Mouse (Mus musculus): Measurements from ENCODE around the gene Atp6v1d.

DNA sequence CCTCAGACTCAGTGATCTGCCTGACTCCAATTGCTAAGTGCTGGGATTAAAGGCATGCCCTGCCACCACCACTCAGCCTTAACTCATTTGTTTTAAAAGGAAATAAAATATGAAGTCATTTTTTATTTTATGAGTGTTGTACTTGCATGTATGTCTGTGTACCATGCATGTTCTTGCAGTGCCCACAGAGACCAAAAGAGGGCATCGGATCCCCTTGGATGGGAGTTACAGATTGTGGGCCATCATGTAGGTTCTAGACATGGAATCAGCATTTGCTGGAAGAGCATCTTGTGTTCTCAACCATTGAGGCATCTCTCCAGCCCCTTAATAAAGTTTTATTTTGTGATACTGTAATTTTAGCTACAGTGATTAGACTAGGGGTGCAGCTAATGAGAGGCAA is 4.0 kb upstream of the Atp6v1d start:
- TF ChIP-seq CTCF (IDR thresholded peaks at IDR 0.05; ENCODE audit: low read depth, low read length) (no peak), EP300 (IDR thresholded peaks at IDR 0.05; ENCODE audit: insufficient read depth, low read depth, low read length) (no peak)
